Mouse (Mus musculus) left cerebral cortex, adult 9 months (tissue): ENCODE data around the gene Asic4.

ENCODE experiments used
- DNase-seq, 2 experiments: peaks; one replicate each; pipeline ENCODE4 v3.0.0; 2022; ENCODE audit warnings: low spot score in 2 of 2

Asic4 gene

DNA sequence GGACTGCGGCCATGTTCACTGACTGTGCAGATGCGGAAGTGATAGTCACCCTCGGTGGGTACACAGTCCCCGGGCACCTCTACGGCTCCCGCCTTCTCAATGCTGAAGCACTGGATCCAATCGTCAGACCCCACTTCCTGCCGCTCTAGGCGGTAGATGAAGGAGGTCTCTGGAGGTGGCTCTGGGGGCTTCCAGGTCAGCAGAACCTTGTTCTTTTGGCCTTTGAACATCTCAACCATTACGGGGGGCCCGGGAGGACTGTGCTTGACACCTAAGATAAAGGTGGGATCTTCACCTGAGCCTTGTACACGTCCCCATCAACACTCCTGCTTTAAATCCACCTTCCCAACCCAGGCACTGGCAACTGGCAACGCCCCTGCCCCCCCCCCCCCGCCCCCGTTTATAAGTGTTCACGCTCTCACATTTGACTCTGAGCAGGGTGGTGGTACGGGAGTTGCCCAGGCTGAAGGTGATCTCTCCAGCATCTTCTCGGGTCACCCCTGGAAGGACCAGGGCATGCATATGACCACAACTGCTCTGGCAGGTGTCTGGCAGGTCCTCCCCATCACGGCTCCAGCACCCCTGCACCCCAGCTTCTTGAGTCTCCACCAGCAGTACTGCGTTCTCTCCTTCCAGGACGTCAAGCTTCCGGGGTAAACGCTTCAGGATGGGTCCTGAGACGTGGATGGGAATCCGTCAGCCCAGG lies 52.9 kb downstream of the Asic4 start:
- DNase-seq: no peak

- DNase-seq: no peak
These were observed 53.4 kb downstream of the Asic4 start for GRCm38 (mm10) chr1:75503651-75503980.

DNA sequence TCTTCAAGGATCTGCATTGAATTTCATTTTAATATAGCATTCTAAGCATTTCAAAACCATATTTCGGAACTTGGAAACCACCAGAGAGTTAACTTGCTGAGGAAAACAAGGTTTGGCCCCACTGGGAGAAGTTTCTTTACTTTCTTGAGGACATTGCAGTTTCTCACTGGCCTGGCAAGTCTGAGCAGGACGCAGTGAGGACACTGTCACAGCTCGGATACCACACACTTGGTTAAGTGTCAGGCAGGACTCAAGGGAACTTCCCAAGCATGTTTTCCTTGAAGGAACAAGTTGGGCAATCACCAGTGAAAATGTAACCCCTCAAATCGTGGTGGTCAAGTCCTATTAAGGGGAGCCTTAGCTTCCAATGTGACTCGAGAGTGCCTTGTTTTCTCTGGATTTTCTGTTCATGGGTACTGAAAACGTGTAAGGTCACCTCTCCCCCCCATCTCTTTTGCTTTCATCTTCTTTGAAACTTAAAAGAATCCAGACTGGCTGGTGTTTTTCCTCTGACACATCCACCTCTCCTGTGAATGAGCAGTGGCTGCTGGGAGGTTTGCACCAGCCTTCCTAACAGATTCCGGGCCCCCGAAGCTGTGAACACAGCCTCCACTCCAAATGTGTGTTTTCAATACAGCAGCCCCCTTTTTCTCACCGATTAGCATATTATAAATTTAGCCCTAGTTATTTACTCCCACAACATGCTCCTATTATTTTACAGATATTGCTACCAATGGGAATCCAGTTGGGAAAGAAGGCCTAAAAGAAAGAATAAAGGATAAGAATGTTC lies 54.2 kb downstream of the Asic4 start:
- DNase-seq: peak in 1 of 2 experiments; percentile 57

- peak; percentile 58 to 83 for DNase-seq
These were observed 55.1 kb downstream of the Asic4 start for GRCm38 (mm10) chr1:75505159-75505955.

GRCm38 (mm10) chr1:75505956-75506831 lies 56.0 kb downstream of the Asic4 start, which contains the start of gene Obsl1:
Gene Obsl1, minus strand, starts transcription at chr1:75506452.
- no peak for DNase-seq

DNA sequence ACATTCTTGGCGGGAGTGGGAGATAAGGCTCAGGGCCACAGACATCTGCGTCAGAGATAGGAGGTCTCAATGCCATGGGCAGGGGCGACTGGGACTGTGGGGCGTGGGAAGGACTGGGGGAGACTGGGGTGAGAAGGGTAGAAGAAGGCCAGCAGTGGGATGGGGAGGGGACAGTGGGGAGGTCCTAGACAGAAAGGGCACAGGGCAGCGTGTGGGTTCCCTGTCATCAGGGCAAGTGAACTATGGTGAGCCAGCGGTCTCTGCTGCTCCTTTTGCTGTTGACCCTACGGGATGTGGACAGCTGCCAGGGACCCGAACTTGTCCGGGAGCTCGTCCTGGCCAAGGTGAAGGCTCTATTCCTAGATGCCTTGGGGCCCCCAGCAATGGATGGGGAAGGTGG lies 56.8 kb downstream of the Asic4 start, which contains the start of gene Inha:
Gene Inha (plus strand): TSS at position 72 of the 400 bp plus-strand sequence.
- DNase-seq: no peak

GRCm38 (mm10) chr1:75509586-75509985 lies 59.4 kb downstream of the Asic4 start:
- no peak for DNase-seq

DNA sequence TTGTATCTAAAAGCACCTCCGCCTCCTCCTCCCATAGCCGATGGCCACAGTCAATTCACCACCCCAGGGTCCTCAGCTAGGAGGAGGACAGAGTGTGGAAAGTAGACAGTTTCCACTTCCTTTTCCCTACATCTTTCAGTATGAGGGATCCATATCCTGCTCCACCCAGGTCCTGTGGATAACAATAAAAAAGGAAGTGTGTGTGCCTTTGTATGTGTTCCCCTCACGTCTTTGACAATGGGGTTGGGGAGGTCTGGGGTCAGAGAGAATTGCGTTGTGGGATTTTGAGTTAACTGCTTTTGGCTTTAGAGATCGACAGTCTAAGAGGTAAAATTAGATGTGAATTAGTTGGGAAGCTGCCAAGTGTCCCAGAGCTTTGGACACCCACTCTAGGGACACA lies 59.9 kb downstream of the Asic4 start:
- DNase-seq: no peak

DNA sequence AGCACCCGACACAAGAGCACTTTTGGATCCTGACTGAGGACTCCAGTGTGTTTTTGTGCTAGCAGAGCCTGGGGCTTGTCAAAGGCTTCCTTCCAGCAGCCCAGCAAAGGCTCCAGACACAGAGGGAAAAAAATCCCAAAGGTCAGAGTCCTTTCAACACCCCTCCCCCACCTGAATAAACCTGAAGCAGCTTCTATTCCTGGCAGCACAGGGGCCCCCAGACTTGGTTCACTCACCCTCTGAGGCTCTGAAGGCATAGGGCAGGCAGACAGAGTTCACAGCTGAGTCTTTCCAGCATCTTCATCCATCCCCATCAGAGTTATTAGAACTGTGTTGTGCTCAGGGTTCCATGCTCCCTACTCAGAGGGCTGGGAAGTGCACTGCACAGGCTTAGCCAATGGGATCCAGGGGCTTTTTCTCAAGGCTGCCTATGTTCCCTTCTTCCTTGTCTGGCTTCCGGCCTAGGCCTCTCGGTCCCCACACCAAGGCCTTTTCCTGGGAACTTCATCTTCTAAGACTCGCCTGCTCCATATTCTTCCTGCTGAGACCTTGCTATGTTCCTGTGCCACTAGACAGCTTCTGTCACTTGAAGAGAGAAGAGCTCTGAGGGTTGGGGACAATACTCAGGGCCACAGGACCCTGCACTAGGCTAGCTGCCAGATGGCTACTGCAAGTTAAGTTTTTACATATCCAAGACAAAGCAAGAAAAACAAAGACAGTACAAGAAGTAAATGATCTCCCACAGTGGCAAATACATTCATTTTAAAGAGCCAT lies 61.4 kb downstream of the Asic4 start:
- no peak for DNase-seq

GRCm38 (mm10) chr1:75512550-75512949 lies 62.3 kb downstream of the Asic4 start:
- no peak for DNase-seq

- DNase-seq: no peak
These were observed 66.6 kb downstream of the Asic4 start for GRCm38 (mm10) chr1:75516703-75517380.

GRCm38 (mm10) chr1:75517984-75518383 lies 67.7 kb downstream of the Asic4 start:
- DNase-seq: no peak

DNA sequence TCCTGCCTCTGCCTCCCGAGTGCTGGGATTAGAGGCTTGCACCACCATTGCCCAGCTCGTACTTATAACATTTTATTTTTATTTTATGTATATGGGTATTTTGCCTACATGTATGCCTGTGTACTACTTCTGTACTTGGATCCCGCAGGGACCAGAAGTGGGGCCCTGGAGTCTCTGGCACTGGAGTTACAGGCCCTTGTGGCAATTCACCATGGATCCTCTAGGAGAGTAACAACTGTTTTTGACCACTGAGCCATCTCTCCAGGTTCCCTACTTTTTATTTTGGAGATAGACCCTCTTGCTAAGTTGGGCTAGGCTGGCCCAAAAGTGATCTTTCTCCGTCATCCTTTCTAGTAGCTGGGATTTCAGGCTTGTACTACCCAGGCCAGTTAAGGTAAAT lies 68.2 kb downstream of the Asic4 start:
- DNase-seq: no peak

DNA sequence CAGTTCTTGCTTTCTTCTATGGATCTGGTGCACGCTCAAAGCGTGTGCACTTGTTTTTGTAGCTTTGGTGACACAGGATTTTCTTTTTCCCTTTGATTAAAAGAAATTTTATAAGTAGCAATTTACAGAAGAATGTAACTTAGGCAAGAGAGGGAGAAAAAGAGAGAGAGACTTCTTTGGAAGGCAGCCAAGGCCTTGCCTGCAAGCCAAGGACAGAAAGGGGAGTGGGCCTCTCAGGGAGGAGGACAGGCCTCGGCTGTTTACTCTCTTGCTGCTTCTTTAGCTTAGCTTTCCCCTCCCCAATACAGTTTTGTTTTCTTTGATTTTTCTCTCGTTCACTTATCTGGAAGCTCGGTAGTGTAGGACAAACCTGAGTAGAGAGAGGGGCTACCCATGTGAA lies 69.3 kb downstream of the Asic4 start:
- no peak for DNase-seq

- DNase-seq: peak; percentile 71 to 92
These were observed 71.2 kb downstream of the Asic4 start, which contains the start of gene Stk11ip for GRCm38 (mm10) chr1:75521321-75522031. Gene Stk11ip, plus strand, starts transcription at chr1:75521529.
